Mouse (Mus musculus): ENCODE measurements around the gene Cdip1. TPM values are rescaled to one million over a fixed set of nuclear protein-coding genes. Genes with fewer than 3 reads are reported as not detected.
A peak's percentile ranks its signal among the peaks of the same experiment; 100 is the strongest.

Cdip1 gene
- polyA plus RNA-seq, 1 experiment from 2014 or later = 83.1 TPM

- Histone ChIP-seq H3K9ac (peak overlapping the region; percentile 93), H3K4me3 (replicated peaks) (peak overlapping the region; percentile 94), H3K27ac (peak overlapping the region; percentile 88), H3K9me3 (no peaks in the 10 kb centered on the region), H3K27me3 (replicated peaks) (no peaks in the 10 kb centered on the region), H3K4me2 (replicated peaks) (peak overlapping the region; percentile 77), H3K4me1 (replicated peaks) (peaks cover 5% of the 10 kb centered on the region; the same call in 1 of the 2 replicates), H3K36me3 (no peaks in the 10 kb centered on the region)
- peak; percentile 87 for ATAC-seq
- WGBS = under 1% methylated on average over 40 of the region's 40 CpGs
Measured at GRCm38 (mm10) chr16:4726528-4727128, 63.5 kb downstream of the Cdip1 start.

GRCm38 (mm10) chr16:4725780-4726527, 64.1 kb downstream of the Cdip1 start, which contains the start of gene Hmox2:
Gene Hmox2 (plus strand): TSS chr16:4726361.
- WGBS = 6% methylated on average over 35 of the region's 35 CpGs
- Histone ChIP-seq H3K9ac (peak within 1 kb of the TSS; percentile 93), H3K27me3 (replicated peaks) (no peaks in the 10 kb centered on the region), H3K9me3 (no peaks in the 10 kb centered on the region), H3K36me3 (no peaks in the 10 kb centered on the region), H3K27ac (peak within 1 kb of the TSS; percentile 88), H3K4me2 (replicated peaks) (peak within 1 kb of the TSS; percentile 77), H3K4me1 (replicated peaks) (peaks cover 5% of the 10 kb centered on the region; the same call in 1 of the 2 replicates), H3K4me3 (replicated peaks) (peak within 1 kb of the TSS; percentile 94)
- peak; percentile 98 for ATAC-seq

- no peaks in the 10 kb centered on the region for H3K27me3 ChIP-seq (replicated peaks)
- no peak for ATAC-seq
- H3K36me3 ChIP-seq = no peaks in the 10 kb centered on the region
- no peak overlapping the region for H3K27ac ChIP-seq
- H3K9ac ChIP-seq = no peak overlapping the region
- no peak overlapping the region for H3K4me3 ChIP-seq (replicated peaks)
- 67% methylated on average over 4 of the region's 4 CpGs for WGBS
- H3K4me1 ChIP-seq (replicated peaks) = peaks cover 5% of the 10 kb centered on the region; the same call in 1 of the 2 replicates
- no peaks in the 10 kb centered on the region for H3K9me3 ChIP-seq
- H3K4me2 ChIP-seq (replicated peaks) = no peak overlapping the region
Measured at GRCm38 (mm10) chr16:4725266-4725665, 64.8 kb downstream of the Cdip1 start.

GRCm38 (mm10) chr16:4722915-4723209, 67.2 kb downstream of the Cdip1 start:
- Histone ChIP-seq H3K4me3 (replicated peaks) (no peak overlapping the region), H3K9ac (no peak overlapping the region), H3K27ac (no peak overlapping the region), H3K9me3 (no peaks in the 10 kb centered on the region), H3K4me1 (replicated peaks) (peaks cover 5% of the 10 kb centered on the region; the same call in 1 of the 2 replicates), H3K27me3 (replicated peaks) (no peaks in the 10 kb centered on the region), H3K4me2 (replicated peaks) (no peak overlapping the region), H3K36me3 (no peaks in the 10 kb centered on the region)
- ATAC-seq = no peak
- WGBS = 72% methylated on average over 3 of the region's 3 CpGs

- H3K4me2 ChIP-seq (replicated peaks) = no peak overlapping the region
- H3K9ac ChIP-seq = no peak overlapping the region
- no peaks in the 10 kb centered on the region for H3K27me3 ChIP-seq (replicated peaks)
- H3K9me3 ChIP-seq = no peaks in the 10 kb centered on the region
- WGBS = 59% methylated on average over 7 of the region's 7 CpGs
- H3K27ac ChIP-seq = no peak overlapping the region
- no peak for ATAC-seq
- no peaks in the 10 kb centered on the region for H3K36me3 ChIP-seq
- H3K4me1 ChIP-seq (replicated peaks) = 0 out of 2 replicates have a peak, but pooled peaks cover 3% of the 10 kb centered on the region
- no peak overlapping the region for H3K4me3 ChIP-seq (replicated peaks)
Measured at GRCm38 (mm10) chr16:4722128-4722914, 67.8 kb downstream of the Cdip1 start.

GRCm38 (mm10) chr16:4718753-4719518, 71.2 kb downstream of the Cdip1 start, which contains the start of gene Nmral1:
Gene Nmral1 (minus strand): TSS chr16:4719356.
- Histone ChIP-seq H3K9me3 (no peaks in the 10 kb centered on the region), H3K4me3 (replicated peaks) (peak within 1 kb of the TSS; percentile 68), H3K4me1 (replicated peaks) (no peaks in the 10 kb centered on the region), H3K27ac (peak within 1 kb of the TSS; percentile 72), H3K9ac (peak within 1 kb of the TSS; percentile 78), H3K4me2 (replicated peaks) (peak within 1 kb of the TSS; percentile 90), H3K36me3 (peaks cover 4% of the 10 kb centered on the region; the same call in 1 of the 2 replicates), H3K27me3 (replicated peaks) (no peaks in the 10 kb centered on the region)
- 9% methylated on average over 33 of the region's 33 CpGs for WGBS
- peak; percentile 93 for ATAC-seq

- no peak overlapping the region for H3K27ac ChIP-seq
- H3K4me2 ChIP-seq (replicated peaks) = peak overlapping the region; percentile 90
- no peaks in the 10 kb centered on the region for H3K9me3 ChIP-seq
- H3K4me3 ChIP-seq (replicated peaks) = peak overlapping the region; percentile 68
- H3K27me3 ChIP-seq (replicated peaks) = no peaks in the 10 kb centered on the region
- no peaks in the 10 kb centered on the region for H3K4me1 ChIP-seq (replicated peaks)
- WGBS = 39% methylated on average over 3 of the region's 3 CpGs
- ATAC-seq = no peak
- H3K9ac ChIP-seq = no peak overlapping the region
- H3K36me3 ChIP-seq = peaks cover 7% of the 10 kb centered on the region
Measured at GRCm38 (mm10) chr16:4717866-4718265, 72.2 kb downstream of the Cdip1 start.

GRCm38 (mm10) chr16:4713861-4714710, 76.0 kb downstream of the Cdip1 start:
- Histone ChIP-seq H3K4me3 (replicated peaks) (no peak overlapping the region), H3K4me1 (replicated peaks) (no peaks in the 10 kb centered on the region), H3K27ac (no peak overlapping the region), H3K4me2 (replicated peaks) (no peak overlapping the region), H3K27me3 (replicated peaks) (no peaks in the 10 kb centered on the region), H3K36me3 (peaks cover 19% of the 10 kb centered on the region), H3K9ac (no peak overlapping the region), H3K9me3 (no peaks in the 10 kb centered on the region)
- 85% methylated on average over 17 of the region's 17 CpGs for WGBS
- ATAC-seq = no peak

GRCm38 (mm10) chr16:4711173-4711572, 78.9 kb downstream of the Cdip1 start:
- no peaks in the 10 kb centered on the region for H3K4me1 ChIP-seq (replicated peaks)
- peaks cover 34% of the 10 kb centered on the region for H3K36me3 ChIP-seq
- no peaks in the 10 kb centered on the region for H3K9me3 ChIP-seq
- WGBS = 89% methylated on average over 4 of the region's 4 CpGs
- no peaks in the 10 kb centered on the region for H3K27me3 ChIP-seq (replicated peaks)
- H3K9ac ChIP-seq = no peak overlapping the region
- no peak overlapping the region for H3K4me2 ChIP-seq (replicated peaks)
- no peak overlapping the region for H3K27ac ChIP-seq
- no peak for ATAC-seq
- no peak overlapping the region for H3K4me3 ChIP-seq (replicated peaks)

GRCm38 (mm10) chr16:4705541-4705940, 84.6 kb downstream of the Cdip1 start:
- 46% methylated on average over 4 of the region's 4 CpGs for WGBS
- ATAC-seq = no peak
- Histone ChIP-seq H3K4me2 (replicated peaks) (no peak overlapping the region), H3K27ac (no peak overlapping the region), H3K4me1 (replicated peaks) (no peaks in the 10 kb centered on the region), H3K9ac (no peak overlapping the region), H3K4me3 (replicated peaks) (no peak overlapping the region), H3K36me3 (peaks cover 45% of the 10 kb centered on the region), H3K27me3 (replicated peaks) (no peaks in the 10 kb centered on the region), H3K9me3 (no peaks in the 10 kb centered on the region)

GRCm38 (mm10) chr16:4702646-4703045, 87.4 kb downstream of the Cdip1 start:
- 33% methylated on average over 1 of the region's 1 CpGs for WGBS
- Histone ChIP-seq H3K27me3 (replicated peaks) (no peaks in the 10 kb centered on the region), H3K4me1 (replicated peaks) (no peaks in the 10 kb centered on the region), H3K9ac (no peak overlapping the region), H3K27ac (no peak overlapping the region), H3K9me3 (no peaks in the 10 kb centered on the region), H3K4me2 (replicated peaks) (no peak overlapping the region), H3K4me3 (replicated peaks) (no peak overlapping the region), H3K36me3 (peaks cover 53% of the 10 kb centered on the region)
- ATAC-seq = no peak

All from intestine, embryonic 15.5 days (tissue).